Mouse (Mus musculus) liver, embryonic 13.5 days (tissue): ENCODE measurements around the gene Chaf1a. TPM values are rescaled to one million over a fixed set of nuclear protein-coding genes. Genes with fewer than 3 reads are reported as not detected.

Source experiments
- ATAC-seq: fragments of 200-750 bp; cut with Nextera tagmentation; 2 replicates; pipeline ENCODE4 v1.8.0; 2017; ENCODE audit warnings: low read depth, mild to moderate bottlenecking, moderate number of reproducible peaks, moderate library complexity
- DNase-seq: peaks from one replicate; pipeline ENCODE4 v3.0.0; 2022
- H3K27ac ChIP-seq: fragments of 300-500 bp; sonication (generic); 2 replicates; pipeline ENCODE4 v1.5.1; 2015; ENCODE audit warnings: moderate library complexity, mild to moderate bottlenecking, inconsistent platforms
- H3K27me3 ChIP-seq: fragments of 300-500 bp; sonication (generic); 2 replicates; pipeline ENCODE4 v1.6.1; 2015; ENCODE audit warnings: mild to moderate bottlenecking, inconsistent platforms
- H3K36me3 ChIP-seq: fragments of 300-500 bp; sonication (generic); 2 replicates; pipeline ENCODE4 v1.6.1; 2015; ENCODE audit warnings: mild to moderate bottlenecking, inconsistent platforms
- H3K4me1 ChIP-seq: fragments of 300-500 bp; sonication (generic); replicated peaks from 2 replicates; pipeline ENCODE4 v1.6.1; 2015; ENCODE audit warnings: inconsistent platforms
- H3K4me2 ChIP-seq: fragments of 300-500 bp; sonication (generic); 2 replicates; pipeline ENCODE4 v1.6.1; 2015; ENCODE audit warnings: inconsistent platforms, mild to moderate bottlenecking, moderate library complexity
- H3K4me3 ChIP-seq: fragments of 300-500 bp; sonication (generic); replicated peaks from 2 replicates; pipeline ENCODE4 v1.5.1; 2015; ENCODE audit warnings: mild to moderate bottlenecking, inconsistent platforms
- H3K9ac ChIP-seq: fragments of 300-500 bp; sonication (generic); 2 replicates; pipeline ENCODE4 v1.6.1; 2015; ENCODE audit warnings: mild to moderate bottlenecking, inconsistent platforms
- H3K9me3 ChIP-seq: fragments of 300-500 bp; sonication (generic); replicated peaks from 2 replicates; pipeline ENCODE4 v1.6.1; 2016; ENCODE audit warnings: inconsistent platforms
- WGBS: fragments of 180-500 bp; shearing (Covaris S2); methylation state at CpG from one replicate; pipeline ENCODE4 v1.1.7; 2015; ENCODE audit not compliant: insufficient replicate concordance; 5-methylcytosine and 5-hydroxymethylcytosine counted together
- polyA plus RNA-seq: library from polyadenylated mRNA; unstranded; fragments of >200 nt; fragmentation: Nextera tagmentation; extraction: Ambion mirVana; gene quantifications from 2 replicates; pipeline ENCODE4 v1.2.1, GENCODE M21; 2015

Chaf1a gene
- polyA plus RNA-seq, 1 experiment from 2014 or later, result 19.8 TPM

DNA sequence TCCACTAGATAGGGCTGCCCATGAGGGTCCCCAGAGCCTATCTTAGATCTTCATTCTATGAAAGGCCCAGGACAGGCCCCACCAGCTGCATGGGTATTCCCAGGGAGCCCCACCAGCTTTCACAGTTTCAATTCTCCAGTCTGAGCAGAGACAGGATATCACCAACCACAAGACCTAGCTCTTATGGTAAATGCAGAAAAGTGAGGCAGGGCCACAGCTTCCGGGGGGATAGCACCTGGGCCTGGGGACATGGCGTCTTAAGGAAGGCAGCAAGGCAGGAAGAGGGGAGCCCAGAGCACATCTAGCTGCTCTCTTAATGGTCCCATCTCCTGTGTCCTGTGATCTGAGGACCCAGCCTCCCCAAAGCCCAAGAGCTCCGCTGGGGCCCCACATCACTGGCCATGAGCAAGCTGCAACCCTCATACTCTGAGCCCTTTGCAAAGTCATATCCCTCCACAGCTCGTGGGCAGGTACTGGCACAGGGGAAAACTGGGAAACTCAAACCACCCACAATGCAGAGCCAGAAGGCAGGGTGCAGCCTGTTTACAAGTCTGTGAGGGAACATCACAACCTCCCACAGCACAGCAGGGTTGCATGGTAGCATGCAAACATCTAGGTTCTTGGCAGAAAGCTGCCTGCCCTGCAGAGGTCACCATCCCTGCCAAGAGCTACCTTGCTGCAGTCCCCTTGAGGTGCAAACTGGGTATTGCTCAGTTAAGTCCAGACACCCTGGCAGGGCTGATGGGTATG is 18.9 kb upstream of the Chaf1a start:
- no peak for ATAC-seq
- H3K9ac ChIP-seq, result no peak overlapping the region
- 71% methylated on average over 4 of the region's 4 CpGs for WGBS
- H3K27me3 ChIP-seq, result no peaks in the 10 kb centered on the region
- H3K36me3 ChIP-seq, result peaks cover 64% of the 10 kb centered on the region
- peaks cover 49% of the 10 kb centered on the region for H3K4me1 ChIP-seq
- H3K27ac ChIP-seq, result no peak overlapping the region
- no peak overlapping the region for H3K4me3 ChIP-seq
- no peak for DNase-seq
- no peak overlapping the region for H3K4me2 ChIP-seq
- H3K9me3 ChIP-seq, result no peaks in the 10 kb centered on the region

DNA sequence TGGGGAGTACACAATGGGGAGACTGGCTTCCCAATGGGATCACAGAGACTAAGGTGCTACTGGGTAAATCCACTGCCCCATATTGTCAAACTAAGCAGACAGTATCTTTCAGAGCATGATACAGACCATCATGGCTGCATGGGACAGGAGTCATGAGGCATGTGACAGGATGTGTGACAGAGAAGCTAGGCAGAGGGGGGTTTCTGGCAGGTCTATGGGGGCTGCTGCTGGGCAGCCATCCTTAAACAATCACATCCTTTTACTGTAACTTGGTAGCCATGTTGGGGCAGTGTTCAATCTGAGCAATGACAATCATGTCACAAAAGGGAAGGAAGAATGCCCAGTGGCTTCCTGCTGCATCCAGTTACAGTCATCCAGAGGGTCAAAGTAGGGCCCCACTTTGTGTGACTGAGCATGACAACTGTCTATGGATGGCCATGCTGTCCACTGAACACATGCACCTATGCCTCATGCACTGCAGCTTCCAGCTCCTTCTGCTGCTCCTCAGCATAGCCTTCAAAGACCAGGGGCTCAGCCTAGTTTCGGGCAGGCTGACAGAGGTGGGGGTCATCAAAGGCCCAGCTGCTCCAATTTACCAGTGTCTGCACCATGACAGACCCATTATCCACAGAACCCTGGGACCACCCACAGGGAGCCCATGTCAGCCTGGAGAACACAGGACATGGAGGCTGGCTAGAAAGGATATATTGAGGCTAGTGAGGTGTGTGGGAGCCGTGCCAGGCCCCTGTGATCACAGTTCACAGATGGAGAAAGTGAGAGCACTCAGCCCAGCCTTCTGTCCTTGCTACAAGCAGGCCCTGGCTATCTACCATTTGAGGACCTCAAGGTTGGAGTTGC is 17.9 kb upstream of the Chaf1a start:
- Histone ChIP-seq H3K4me3 (no peak overlapping the region), H3K9me3 (no peaks in the 10 kb centered on the region), H3K4me1 (peaks cover 58% of the 10 kb centered on the region), H3K36me3 (peaks cover 63% of the 10 kb centered on the region), H3K9ac (no peak overlapping the region), H3K4me2 (no peak overlapping the region), H3K27ac (peak overlapping the region; percentile 40; the same call in 1 of the 2 replicates), H3K27me3 (no peaks in the 10 kb centered on the region)
- DNase-seq (no peak), ATAC-seq (no peak)
- 63% methylated on average over 2 of the region's 2 CpGs for WGBS

DNA sequence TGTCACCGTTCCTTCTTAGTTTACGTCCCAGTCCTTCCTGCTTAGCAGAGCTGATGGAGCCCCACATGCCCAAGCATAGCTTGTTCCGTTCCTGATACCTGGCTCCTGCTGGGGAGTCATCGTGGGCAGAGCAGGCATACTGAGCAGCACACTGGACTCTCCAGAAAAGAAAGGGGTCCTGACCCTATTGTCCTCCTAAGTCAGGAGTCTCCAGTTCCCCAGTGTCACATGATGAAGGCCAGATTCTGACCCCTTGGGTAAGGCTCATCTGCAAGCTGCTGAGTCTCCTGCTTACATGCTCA is 17.3 kb upstream of the Chaf1a start:
- Histone ChIP-seq H3K27me3 (no peaks in the 10 kb centered on the region), H3K4me3 (no peak overlapping the region), H3K9ac (no peak overlapping the region), H3K27ac (no peak overlapping the region), H3K4me1 (peaks cover 63% of the 10 kb centered on the region), H3K4me2 (no peak overlapping the region), H3K9me3 (no peaks in the 10 kb centered on the region), H3K36me3 (peaks cover 63% of the 10 kb centered on the region)
- WGBS, result 82% methylated on average over 4 of the region's 4 CpGs
- DNase-seq, result no peak
- no peak for ATAC-seq

DNA sequence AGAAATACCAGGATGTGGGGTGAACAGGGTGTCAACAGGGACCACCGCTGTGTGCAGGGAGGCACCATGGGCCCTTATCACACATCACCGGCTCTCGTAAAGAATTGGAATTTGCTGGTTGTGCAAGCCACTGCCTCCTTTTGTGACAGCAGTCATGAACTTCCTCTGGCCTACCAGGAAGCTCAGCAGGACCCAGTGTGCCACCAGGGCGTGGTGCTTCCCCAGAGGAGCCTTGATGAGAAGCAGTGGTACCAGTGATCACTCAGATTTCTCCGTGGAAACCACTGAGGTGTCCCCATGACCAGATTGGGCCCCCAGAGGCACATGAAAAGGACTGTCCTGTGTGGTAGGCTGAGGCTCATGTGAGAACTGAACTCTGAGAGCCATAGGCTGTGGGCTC is 16.9 kb upstream of the Chaf1a start:
- WGBS, result 40% methylated on average over 5 of the region's 5 CpGs
- peaks cover 68% of the 10 kb centered on the region for H3K4me1 ChIP-seq

DNA sequence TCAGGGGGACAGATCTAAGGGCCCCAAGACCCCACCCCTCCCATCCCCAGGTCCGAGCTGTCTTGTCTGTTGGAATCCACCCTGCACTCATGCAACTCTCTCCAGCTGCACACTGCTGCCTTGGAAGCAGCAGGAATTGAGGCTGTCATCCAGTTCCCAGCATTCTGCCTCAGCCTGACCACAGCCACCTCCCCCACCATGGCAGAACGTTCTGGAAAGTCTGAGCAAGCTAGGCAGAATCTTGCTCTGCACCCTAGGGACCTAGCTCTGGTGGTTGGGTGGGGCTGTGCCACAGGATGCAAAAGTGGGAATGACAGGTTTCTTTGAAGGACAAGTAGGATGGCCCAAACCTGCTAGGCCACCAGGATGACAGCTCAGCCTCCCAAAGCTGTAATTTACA is 15.8 kb upstream of the Chaf1a start:
- peaks cover 76% of the 10 kb centered on the region for H3K4me1 ChIP-seq
- no peaks in the 10 kb centered on the region for H3K9me3 ChIP-seq

More for the DNA sequence above, 16.9 kb upstream of the Chaf1a start:
- 0 out of 2 replicates have a peak, but pooled peaks have one; percentile 11 for ATAC-seq
- DNase-seq, result no peak
- H3K4me3 ChIP-seq, result no peak overlapping the region
- H3K4me2 ChIP-seq, result no peak overlapping the region
- no peaks in the 10 kb centered on the region for H3K9me3 ChIP-seq
- H3K36me3 ChIP-seq, result peaks cover 63% of the 10 kb centered on the region
- no peaks in the 10 kb centered on the region for H3K27me3 ChIP-seq
- no peak overlapping the region for H3K9ac ChIP-seq
- H3K27ac ChIP-seq, result no peak overlapping the region

DNA sequence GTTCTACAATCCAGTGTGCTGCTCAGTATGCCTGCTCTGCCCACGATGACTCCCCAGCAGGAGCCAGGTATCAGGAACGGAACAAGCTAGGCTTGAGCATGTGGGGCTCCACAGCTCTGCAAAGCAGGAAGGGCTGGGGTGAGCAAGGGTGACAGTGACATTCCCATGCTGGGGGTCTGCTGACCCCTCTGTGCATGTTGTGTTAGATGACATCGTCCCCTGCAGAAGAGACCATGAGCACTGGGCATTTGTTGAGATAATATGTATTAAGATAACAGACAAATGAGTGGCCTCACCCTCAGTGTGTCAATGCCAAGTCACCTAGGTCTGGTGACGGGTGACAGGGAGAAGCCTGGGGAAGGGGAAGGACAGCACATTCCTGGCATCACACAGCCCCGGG is 15.3 kb upstream of the Chaf1a start:
- Histone ChIP-seq H3K9me3 (no peaks in the 10 kb centered on the region), H3K27ac (no peak overlapping the region), H3K4me1 (peaks cover 81% of the 10 kb centered on the region), H3K36me3 (peaks cover 62% of the 10 kb centered on the region), H3K27me3 (no peaks in the 10 kb centered on the region), H3K9ac (no peak overlapping the region), H3K4me2 (no peak overlapping the region), H3K4me3 (no peak overlapping the region)
- no peak for ATAC-seq
- no peak for DNase-seq
- WGBS, result 66% methylated on average over 5 of the region's 5 CpGs

More for the DNA sequence above, 15.8 kb upstream of the Chaf1a start:
- ATAC-seq (no peak), DNase-seq (no peak)
- Histone ChIP-seq H3K9ac (no peak overlapping the region), H3K4me3 (no peak overlapping the region), H3K27ac (no peak overlapping the region), H3K27me3 (no peaks in the 10 kb centered on the region), H3K4me2 (no peak overlapping the region), H3K36me3 (peaks cover 63% of the 10 kb centered on the region)
- 63% methylated on average over 2 of the region's 2 CpGs for WGBS

DNA sequence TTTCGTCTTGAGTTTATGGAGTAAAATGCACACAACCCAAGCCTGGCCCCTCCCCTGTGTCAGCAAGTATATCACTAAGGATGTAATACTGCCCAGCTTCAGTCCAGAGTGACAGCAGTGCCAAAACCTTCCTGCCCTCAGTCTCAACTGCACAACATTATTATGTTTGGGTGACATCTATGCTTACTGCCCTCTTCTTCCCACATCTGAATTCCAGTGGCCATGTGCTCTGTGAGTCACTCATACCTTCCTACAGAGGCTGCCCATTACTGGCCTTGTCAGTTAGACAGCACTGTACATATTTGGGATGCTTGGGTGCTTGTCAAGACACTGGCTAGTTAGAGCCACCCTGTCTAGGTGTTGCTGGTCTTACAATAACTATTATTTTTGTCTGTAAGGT is 13.9 kb upstream of the Chaf1a start:
- peaks cover 64% of the 10 kb centered on the region for H3K36me3 ChIP-seq
- 78% methylated on average over 1 of the region's 1 CpGs for WGBS
- DNase-seq, result no peak

DNA sequence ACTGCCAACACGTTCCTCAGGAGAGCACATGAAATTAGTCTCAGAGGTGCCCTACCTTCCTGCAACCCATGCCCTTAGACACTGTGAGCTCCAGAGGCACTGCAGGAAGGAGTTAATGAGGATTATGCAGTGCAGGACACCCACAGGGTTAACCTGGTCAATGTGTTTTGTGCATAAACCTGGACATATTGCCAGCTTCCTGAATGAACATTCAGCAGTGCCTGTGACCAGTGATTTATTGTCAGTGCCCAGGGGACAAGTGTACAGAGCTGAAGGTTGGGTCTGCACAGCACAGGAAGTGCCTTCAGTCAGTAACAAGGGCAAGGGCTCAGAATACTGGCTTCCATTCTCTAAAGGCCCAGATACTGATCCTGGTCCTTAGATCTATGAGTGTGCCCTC is 13.4 kb upstream of the Chaf1a start:
- H3K36me3 ChIP-seq, result peaks cover 66% of the 10 kb centered on the region
- no peak overlapping the region for H3K27ac ChIP-seq
- H3K9me3 ChIP-seq, result no peaks in the 10 kb centered on the region
- H3K27me3 ChIP-seq, result no peaks in the 10 kb centered on the region
- H3K9ac ChIP-seq, result no peak overlapping the region; the same call in 1 of the 2 replicates
- ATAC-seq, result no peak
- 68% methylated on average over 1 of the region's 1 CpGs for WGBS
- DNase-seq, result no peak
- H3K4me2 ChIP-seq, result no peak overlapping the region
- H3K4me3 ChIP-seq, result no peak overlapping the region
- peaks cover 94% of the 10 kb centered on the region for H3K4me1 ChIP-seq

More for the DNA sequence above, 13.9 kb upstream of the Chaf1a start:
- Histone ChIP-seq H3K9ac (no peak overlapping the region), H3K4me2 (no peak overlapping the region), H3K4me3 (no peak overlapping the region), H3K27me3 (no peaks in the 10 kb centered on the region), H3K9me3 (no peaks in the 10 kb centered on the region), H3K4me1 (peaks cover 91% of the 10 kb centered on the region), H3K27ac (no peak overlapping the region)
- ATAC-seq, result no peak

DNA sequence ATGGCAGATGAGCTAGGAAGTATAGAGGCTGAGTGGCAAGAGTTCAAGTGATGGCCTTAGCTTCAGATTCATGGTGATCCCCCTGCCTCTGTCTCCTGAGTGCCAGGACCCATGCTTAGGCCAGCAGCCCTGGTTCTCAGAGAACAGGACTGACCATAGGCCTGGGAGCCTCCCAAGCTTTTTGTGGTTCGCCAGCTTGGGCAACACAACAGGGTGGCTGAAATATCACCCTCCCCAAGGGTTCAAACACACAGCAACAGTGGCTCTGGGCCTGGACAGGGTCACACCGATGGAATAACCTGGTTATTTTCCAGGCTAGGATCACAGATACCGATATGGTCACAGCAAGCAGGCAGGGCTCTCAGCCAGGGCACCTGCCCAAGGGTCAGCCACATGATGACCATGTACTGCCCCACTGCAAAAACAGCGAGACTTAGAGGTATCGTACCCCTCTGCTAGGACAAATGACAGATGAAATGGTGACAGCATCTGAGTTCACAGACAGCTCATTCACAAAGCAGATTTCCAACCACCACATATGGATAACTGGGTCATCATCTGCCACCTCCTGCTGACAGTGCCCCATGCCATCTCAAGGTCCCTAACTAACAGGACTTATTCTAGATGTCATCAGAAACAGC is 12.3 kb upstream of the Chaf1a start:
- no peaks in the 10 kb centered on the region for H3K27me3 ChIP-seq
- H3K36me3 ChIP-seq, result peaks cover 63% of the 10 kb centered on the region
- WGBS, result 81% methylated on average over 5 of the region's 5 CpGs
- H3K9me3 ChIP-seq, result no peaks in the 10 kb centered on the region
- H3K27ac ChIP-seq, result no peak overlapping the region
- H3K9ac ChIP-seq, result no peak overlapping the region
- H3K4me3 ChIP-seq, result no peak overlapping the region
- peaks cover 94% of the 10 kb centered on the region for H3K4me1 ChIP-seq
- ATAC-seq (no peak), DNase-seq (no peak)
- H3K4me2 ChIP-seq, result no peak overlapping the region

DNA sequence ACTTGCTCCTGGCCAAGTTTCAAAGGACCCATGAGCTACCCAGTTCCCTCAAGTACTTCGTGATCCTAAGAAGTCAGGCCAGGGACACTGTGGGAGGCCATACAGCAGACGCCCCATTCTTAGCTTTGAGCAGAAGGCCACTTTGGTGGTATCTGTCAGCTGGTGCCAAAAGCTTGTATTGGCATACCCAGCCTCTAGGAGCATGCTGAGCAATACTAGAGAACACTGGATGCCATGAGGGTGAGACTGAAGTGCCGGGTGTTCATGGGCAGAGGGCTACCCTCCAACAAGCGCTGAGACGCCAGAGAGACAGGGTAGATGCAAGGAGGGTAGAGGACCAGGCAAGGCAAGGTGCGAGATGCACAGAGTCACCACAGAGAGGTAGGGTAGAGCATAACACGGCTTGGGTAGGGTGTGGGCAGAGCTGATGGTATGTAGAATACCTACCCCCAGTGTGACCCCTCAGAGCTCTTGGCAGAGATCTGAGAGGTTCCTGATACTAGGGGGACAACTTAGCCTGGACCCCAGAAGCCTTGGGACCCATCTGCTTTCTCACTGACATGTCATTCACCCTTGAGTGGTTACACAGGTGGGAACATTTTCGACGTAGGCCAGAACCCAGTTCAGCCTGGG is 9.9 kb upstream of the Chaf1a start:
- no peak overlapping the region for H3K9ac ChIP-seq
- H3K9me3 ChIP-seq, result no peaks in the 10 kb centered on the region
- H3K27me3 ChIP-seq, result no peaks in the 10 kb centered on the region
- H3K4me1 ChIP-seq, result peaks cover 94% of the 10 kb centered on the region
- no peak for DNase-seq
- H3K4me3 ChIP-seq, result no peak overlapping the region
- ATAC-seq, result no peak
- peak overlapping the region; percentile 45; the same call in 1 of the 2 replicates for H3K27ac ChIP-seq
- 85% methylated on average over 9 of the region's 9 CpGs for WGBS
- 0 out of 2 replicates have a peak overlapping the region, but pooled peaks have one; percentile 6 for H3K4me2 ChIP-seq
- peaks cover 70% of the 10 kb centered on the region for H3K36me3 ChIP-seq

DNA sequence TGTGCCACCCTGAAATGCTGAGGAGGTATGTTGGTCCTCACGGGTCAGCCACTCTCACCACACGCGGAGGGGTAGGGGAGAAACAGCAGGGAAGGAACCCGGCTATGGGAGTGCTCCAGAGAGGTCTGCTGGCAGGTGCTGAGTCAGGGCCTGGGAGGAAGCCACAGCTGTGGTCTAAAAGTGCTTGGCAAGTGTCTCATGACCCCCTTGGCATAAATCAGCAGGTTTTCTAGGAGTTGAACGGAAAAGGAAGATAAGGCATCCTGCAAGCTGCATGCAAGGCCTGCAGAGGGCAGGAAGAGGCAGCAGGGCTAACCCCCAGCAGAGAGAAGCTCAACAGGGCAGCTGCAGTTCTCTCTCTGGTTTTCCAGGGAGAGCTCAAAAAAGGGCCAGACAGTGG is 9.3 kb upstream of the Chaf1a start:
- no peaks in the 10 kb centered on the region for H3K27me3 ChIP-seq
- H3K9me3 ChIP-seq, result no peaks in the 10 kb centered on the region
- DNase-seq (no peak), ATAC-seq (peak; percentile 54)
- H3K27ac ChIP-seq, result peak overlapping the region; percentile 68
- peaks cover 94% of the 10 kb centered on the region for H3K4me1 ChIP-seq
- H3K36me3 ChIP-seq, result peaks cover 70% of the 10 kb centered on the region
- 18% methylated on average over 5 of the region's 5 CpGs for WGBS
- H3K4me2 ChIP-seq, result peak overlapping the region; percentile 14; the same call in 1 of the 2 replicates
- H3K4me3 ChIP-seq, result no peak overlapping the region
- H3K9ac ChIP-seq, result 0 out of 2 replicates have a peak overlapping the region, but pooled peaks have one; percentile 15
